ENCODE assay signal across 26 mouse cellular contexts in the genomic region with DNA sequence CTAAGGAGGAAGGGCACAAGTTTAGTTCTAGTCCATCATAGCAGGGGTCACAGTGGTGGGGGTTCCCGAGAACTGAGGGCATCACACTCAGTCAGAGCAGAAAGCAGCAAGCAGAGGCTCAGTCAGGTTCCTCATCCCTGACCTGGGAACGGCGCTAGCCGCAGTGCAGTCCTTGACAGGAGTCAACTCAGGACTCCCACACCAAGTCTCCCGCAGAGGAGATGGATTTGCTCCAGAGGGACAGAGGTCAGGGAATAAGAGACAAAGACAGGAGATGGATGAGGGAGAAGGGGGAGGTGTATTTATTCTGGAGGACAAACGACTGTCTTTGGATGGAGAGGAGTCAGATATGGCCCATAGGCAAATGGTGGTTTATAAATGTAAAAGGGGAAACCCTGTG. TPM values are rescaled to one million over a fixed set of nuclear protein-coding genes. Genes with fewer than 3 reads are reported as not detected.
DNase-seq lines count a peak whose midpoint lies in the region; ATAC-seq lines count a peak whose summit lies in the region.
"Had no signal": no experiment of that assay in that cellular context is flagged by ENCODE, and none has a peak within 500 bp of the region (broad histone marks: within the 10 kb centered on the region; RNA-seq: fewer than 3 reads in every experiment).

No protein-coding gene starts in this region.

- H3K4me1 ChIP-seq in kidney, embryonic 14.5 days (ENCODE audit: control insufficient read depth, insufficient read depth, low read length) = peaks cover 6% of the 10 kb centered on the region; the same call in 1 of the 2 replicates
- peaks cover 8% of the 10 kb centered on the region for H3K4me1 ChIP-seq in midbrain, embryonic 11.5 days (ENCODE audit: control insufficient read depth, insufficient read depth, low read length)
- H3K4me1 ChIP-seq in midbrain, embryonic 16.5 days (ENCODE audit: control insufficient read depth, insufficient read depth, low read length) = peaks cover 10% of the 10 kb centered on the region

- ATAC-seq in kidney, embryonic 14.5 days (ENCODE audit: low FRiP score, low TSS enrichment) = no peak
- ATAC-seq in midbrain, embryonic 11.5 days (ENCODE audit: low FRiP score) = no peak
- no peak for ATAC-seq in midbrain, embryonic 16.5 days
- ATAC-seq: CD4-positive, CD25-positive, alpha-beta regulatory T cell, adult 4 months; forebrain, embryonic 14.5 days; forebrain, postnatal 0 days had no signal

- H3K4me3 ChIP-seq in kidney, embryonic 14.5 days (ENCODE audit: low read length) = no peak overlapping the region
- H3K4me3 ChIP-seq in midbrain, embryonic 11.5 days (ENCODE audit: low read depth, low read length) = no peak overlapping the region
- no peak overlapping the region for H3K4me3 ChIP-seq in midbrain, embryonic 16.5 days (ENCODE audit: low read depth, low read length)
- H3K4me3 ChIP-seq: embryonic facial prominence, embryonic 12.5 days; embryonic facial prominence, embryonic 15.5 days; gastrocnemius, adult 2 months; hindbrain, embryonic 12.5 days had no signal

- no peak overlapping the region for H3K27ac ChIP-seq in kidney, embryonic 14.5 days (ENCODE audit: low read depth, low read length)
- no peak overlapping the region for H3K27ac ChIP-seq in midbrain, embryonic 11.5 days (ENCODE audit: low read depth, low read length)
- no peak overlapping the region for H3K27ac ChIP-seq in midbrain, embryonic 16.5 days (ENCODE audit: low read length)
- H3K27ac ChIP-seq: embryonic facial prominence, embryonic 12.5 days; embryonic facial prominence, embryonic 15.5 days; gastrocnemius, adult 2 months; hindbrain, embryonic 12.5 days had no signal

- DNase-seq in kidney, adult 11 months = peak; percentile 24
- DNase-seq in kidney, adult 18-20 months = no peak
- peak; percentile 21 for DNase-seq in kidney, postnatal 14 days
- DNase-seq in midbrain, embryonic 11.5 days (ENCODE audit: low spot score, missing footprints) = peak; percentile 69
- DNase-seq: adrenal gland, adult 2 months; adrenal gland, postnatal 14 days; cerebellum, adult 11 months; cerebellum, adult 2 months; cerebellum, adult 9-11 months; cerebellum, postnatal 25 days; forebrain, postnatal 0 days; gastrocnemius, adult 2 months; gastrocnemius, postnatal 14 days; heart, adult 11 months had no signal

- H3K9ac ChIP-seq in kidney, embryonic 14.5 days (ENCODE audit: low read depth, low read length) = no peak overlapping the region
- no peak overlapping the region for H3K9ac ChIP-seq in midbrain, embryonic 11.5 days (ENCODE audit: low read length)
- H3K9ac ChIP-seq in midbrain, embryonic 16.5 days (ENCODE audit: low read depth, low read length) = no peak overlapping the region
- H3K9ac ChIP-seq: embryonic facial prominence, embryonic 12.5 days; embryonic facial prominence, embryonic 15.5 days; forebrain, postnatal 0 days; hindbrain, embryonic 12.5 days had no signal

- 25% methylated on average over 6 of the region's 6 CpGs for WGBS in kidney, embryonic 14.5 days
- WGBS in midbrain, embryonic 11.5 days = 76% methylated on average over 6 of the region's 6 CpGs
- 71% methylated on average over 6 of the region's 6 CpGs for WGBS in midbrain, embryonic 16.5 days

- H3K27me3 ChIP-seq in kidney, embryonic 14.5 days (ENCODE audit: control insufficient read depth, insufficient read depth, low read length) = no peaks in the 10 kb centered on the region
- H3K27me3 ChIP-seq in midbrain, embryonic 11.5 days (ENCODE audit: control insufficient read depth, insufficient read depth, low read length) = no peaks in the 10 kb centered on the region
- H3K27me3 ChIP-seq in midbrain, embryonic 16.5 days (ENCODE audit: control insufficient read depth, insufficient read depth, low read depth, low read length) = no peaks in the 10 kb centered on the region
- H3K27me3 ChIP-seq: embryonic facial prominence, embryonic 12.5 days; embryonic facial prominence, embryonic 15.5 days; hindbrain, embryonic 12.5 days had no signal

- H3K36me3 ChIP-seq in kidney, embryonic 14.5 days (ENCODE audit: control insufficient read depth, insufficient read depth, low read length) = peaks cover 30% of the 10 kb centered on the region
- H3K36me3 ChIP-seq in midbrain, embryonic 11.5 days (ENCODE audit: control insufficient read depth, insufficient read depth, low read length) = peaks cover 12% of the 10 kb centered on the region; the same call in 1 of the 2 replicates
- H3K36me3 ChIP-seq in midbrain, embryonic 16.5 days (ENCODE audit: control insufficient read depth, insufficient read depth, low read length) = peaks cover 17% of the 10 kb centered on the region

- no peak overlapping the region for H3K4me2 ChIP-seq in kidney, embryonic 14.5 days (replicated peaks; ENCODE audit: low read depth, low read length)
- no peak overlapping the region for H3K4me2 ChIP-seq in midbrain, embryonic 11.5 days
- H3K4me2 ChIP-seq in midbrain, embryonic 16.5 days (ENCODE audit: low read length) = no peak overlapping the region
- H3K4me2 ChIP-seq: embryonic facial prominence, embryonic 12.5 days; embryonic facial prominence, embryonic 15.5 days; heart, embryonic 11.5 days; hindbrain, embryonic 12.5 days had no signal

- no peaks in the 10 kb centered on the region for H3K9me3 ChIP-seq in kidney, embryonic 14.5 days (ENCODE audit: control insufficient read depth, low read length)
- no peaks in the 10 kb centered on the region for H3K9me3 ChIP-seq in midbrain, embryonic 11.5 days (ENCODE audit: control insufficient read depth, low read length)
- no peaks in the 10 kb centered on the region for H3K9me3 ChIP-seq in midbrain, embryonic 16.5 days (replicated peaks; ENCODE audit: control insufficient read depth, low read length, poor library complexity, severe bottlenecking)
- H3K9me3 ChIP-seq: embryonic facial prominence, embryonic 12.5 days; embryonic facial prominence, embryonic 15.5 days; hindbrain, embryonic 12.5 days had no signal

RNA-seq across cellular contexts. Expression of a gene that starts 5.3 kb away (rescaled TPM):
- 56.1 and 64.4 TPM in 2 replicates for polyA plus RNA-seq in kidney, embryonic 14.5 days (2014; fragmentation: Nextera tagmentation; extraction: Ambion mirVana)
- 55.3 and 60.0 TPM in 2 replicates for polyA plus RNA-seq in midbrain, embryonic 11.5 days (2014; fragmentation: Nextera tagmentation; extraction: Ambion mirVana)
- polyA plus RNA-seq in midbrain, embryonic 16.5 days (2015; fragmentation: Nextera tagmentation; extraction: Ambion mirVana) = 44.2 and 45.2 TPM in 2 replicates

RNA-seq across cellular contexts. Expression of a gene that starts 7.5 kb away (rescaled TPM):
- polyA plus RNA-seq in kidney, embryonic 14.5 days (2014; fragmentation: Nextera tagmentation; extraction: Ambion mirVana) = 0.44 and 0.60 TPM in 2 replicates
- 0.37 and 0.46 TPM in 2 replicates for polyA plus RNA-seq in midbrain, embryonic 11.5 days (2014; fragmentation: Nextera tagmentation; extraction: Ambion mirVana)
- 0.25 and 0.26 TPM in 2 replicates for polyA plus RNA-seq in midbrain, embryonic 16.5 days (2015; fragmentation: Nextera tagmentation; extraction: Ambion mirVana)

RNA-seq across cellular contexts. Expression of a gene that starts 15.0 kb away (rescaled TPM):
- 29.6 and 37.0 TPM in 2 replicates for polyA plus RNA-seq in kidney, embryonic 14.5 days (2014; fragmentation: Nextera tagmentation; extraction: Ambion mirVana)
- polyA plus RNA-seq in midbrain, embryonic 11.5 days (2014; fragmentation: Nextera tagmentation; extraction: Ambion mirVana) = 23.8 and 26.1 TPM in 2 replicates
- 58.7 and 65.4 TPM in 2 replicates for polyA plus RNA-seq in midbrain, embryonic 16.5 days (2015; fragmentation: Nextera tagmentation; extraction: Ambion mirVana)

RNA-seq across cellular contexts. Expression of a gene that starts 18.9 kb away (rescaled TPM):
- polyA plus RNA-seq in kidney, embryonic 14.5 days (2014; fragmentation: Nextera tagmentation; extraction: Ambion mirVana) = 0.47 and 1.7 TPM in 2 replicates
- polyA plus RNA-seq in midbrain, embryonic 11.5 days (2014; fragmentation: Nextera tagmentation; extraction: Ambion mirVana) = 0.27 and 0.40 TPM in 2 replicates
- not detected in 2 replicates for polyA plus RNA-seq in midbrain, embryonic 16.5 days (2015; fragmentation: Nextera tagmentation; extraction: Ambion mirVana)
- polyA plus RNA-seq: adrenal gland, adult 2 months; CD4-positive, CD25-positive, alpha-beta regulatory T cell, adult 4 months; cerebellum, adult 2 months; embryonic facial prominence, embryonic 15.5 days; forebrain, embryonic 14.5 days; forebrain, postnatal 0 days; frontal cortex, adult 2 months; heart, embryonic 14.5 days; heart, postnatal 0 days had no signal

RNA-seq across cellular contexts. Expression of a gene that starts 27.7 kb away (rescaled TPM):
- 0.15 TPM in 1 of 2 replicates, not detected in the other for polyA plus RNA-seq in kidney, embryonic 14.5 days (2014; fragmentation: Nextera tagmentation; extraction: Ambion mirVana)
- not detected in 2 replicates for polyA plus RNA-seq in midbrain, embryonic 11.5 days (2014; fragmentation: Nextera tagmentation; extraction: Ambion mirVana)
- polyA plus RNA-seq in midbrain, embryonic 16.5 days (2015; fragmentation: Nextera tagmentation; extraction: Ambion mirVana) = 0.15 TPM in 1 of 2 replicates, not detected in the other
- polyA plus RNA-seq: CD4-positive, CD25-positive, alpha-beta regulatory T cell, adult 4 months; embryonic facial prominence, embryonic 12.5 days; forebrain, embryonic 11.5 days; forebrain, embryonic 14.5 days; forebrain, postnatal 0 days; heart, embryonic 11.5 days; heart, embryonic 14.5 days had no signal
